Mouse (Mus musculus): ENCODE results near the gene Gm17545.
A peak's percentile ranks its signal among the peaks of the same experiment; 100 is the strongest.
"Not testable (repeated sequence)": the region's sequence is repeated elsewhere in the genome, so short reads cannot be mapped to it uniquely, and the experiment has no call there.

Gm17545 gene

DNA sequence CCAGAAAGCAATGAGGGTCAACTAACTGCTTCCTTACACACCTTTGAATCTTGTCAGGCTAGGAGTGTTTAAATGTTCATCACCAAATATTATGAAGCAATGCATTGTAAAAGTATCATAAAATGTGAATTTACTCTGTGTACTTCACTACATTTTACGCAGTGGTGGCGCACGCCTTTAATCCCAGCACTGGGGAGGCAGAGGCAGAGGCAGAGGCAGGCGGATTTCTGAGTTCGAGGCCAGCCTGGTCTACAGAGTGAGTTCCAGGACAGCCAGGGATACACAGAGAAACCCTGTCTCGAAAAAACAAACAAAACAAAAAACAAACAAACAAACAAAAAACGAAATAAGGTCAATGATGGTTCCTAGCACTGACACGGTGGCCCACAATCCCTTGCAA is at the start of gene Gm17545:
Gene Gm17545 (plus strand): TSS at position 301 of the 400 bp plus-strand sequence.
- not testable (repeated sequence) for DNase-seq (ENCODE audit: low read depth, low spot score)

DNA sequence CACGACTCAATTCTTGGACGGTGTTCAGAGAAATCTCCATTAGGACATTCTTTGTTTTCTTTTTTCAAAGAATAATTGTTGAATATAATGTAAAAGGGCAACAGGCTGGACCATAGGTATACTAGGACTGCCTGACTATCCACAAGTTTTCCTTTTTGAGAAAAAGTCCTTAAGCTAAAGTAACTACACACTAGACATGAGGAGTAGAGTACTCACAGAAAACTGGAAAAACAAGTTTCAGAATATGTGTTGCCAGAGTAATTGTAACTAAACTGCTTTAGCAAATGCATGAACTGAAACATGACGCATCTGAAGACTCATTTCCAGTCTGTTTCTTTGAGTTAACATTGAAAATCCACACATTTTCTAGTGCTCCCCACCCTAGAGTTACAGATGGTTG is 48.7 kb upstream of the Gm17545 start:
- no peak for DNase-seq (ENCODE audit: low read depth, low spot score)

DNA sequence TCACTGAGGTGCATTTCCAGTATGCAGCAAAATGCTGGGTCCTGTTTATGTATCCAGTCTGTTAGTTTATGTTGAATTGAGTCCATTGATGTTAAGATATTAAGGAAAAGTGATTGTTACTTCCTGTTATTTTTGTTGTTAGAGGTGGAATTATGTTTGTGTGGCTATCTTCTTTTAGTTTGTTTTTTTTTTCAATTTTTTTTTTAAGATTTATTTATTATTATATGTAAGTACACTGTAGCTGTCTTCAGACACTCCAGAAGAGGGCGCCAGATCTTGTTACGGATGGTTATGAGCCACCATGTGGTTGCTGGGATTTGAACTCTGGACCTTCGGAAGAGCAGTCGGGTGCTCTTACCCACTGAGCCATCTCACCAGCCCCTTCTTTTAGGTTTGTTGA is 46.5 kb upstream of the Gm17545 start:
- not testable (repeated sequence) for DNase-seq (ENCODE audit: low read depth, low spot score)

DNA sequence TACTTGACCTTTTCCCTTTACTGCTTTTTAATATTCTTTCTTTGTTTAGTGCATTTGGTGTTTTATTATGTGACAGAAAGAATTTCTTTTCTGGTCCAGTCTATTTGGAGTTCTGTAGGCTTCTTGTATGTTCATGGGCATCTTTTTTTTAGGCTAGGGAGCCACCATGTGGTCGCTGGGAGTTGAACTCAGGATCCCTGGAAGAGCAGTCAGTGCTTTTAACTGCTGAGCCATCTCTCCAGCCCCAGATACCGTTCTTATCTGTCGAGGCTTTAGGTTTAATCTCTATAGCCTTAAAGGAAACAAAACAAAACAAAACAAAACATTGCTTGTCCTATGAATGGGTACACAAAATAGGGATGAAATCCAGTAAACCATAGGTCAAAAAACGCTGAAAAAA is 45.7 kb upstream of the Gm17545 start:
- DNase-seq (ENCODE audit: low read depth, low spot score): not testable (repeated sequence)

DNA sequence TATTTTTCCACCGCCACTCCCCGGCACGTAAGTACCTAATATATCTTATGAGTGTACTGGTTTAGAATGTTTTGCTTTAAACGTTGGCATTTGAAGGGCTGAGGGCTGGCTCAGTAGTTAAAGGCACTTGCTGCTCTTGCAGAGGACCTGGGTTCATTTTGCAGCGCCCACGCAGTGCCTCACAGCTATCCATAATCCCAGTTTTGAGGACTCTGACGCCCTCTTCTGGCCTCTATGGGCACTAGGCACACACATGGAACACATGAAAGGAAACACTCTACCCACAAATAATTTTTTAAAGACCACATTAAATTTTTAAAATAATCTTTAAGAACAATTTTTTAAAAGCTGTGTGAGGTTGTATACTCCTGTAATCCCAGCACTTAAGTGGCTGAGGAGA is 44.6 kb upstream of the Gm17545 start:
- no peak for DNase-seq (ENCODE audit: low read depth, low spot score)

DNA sequence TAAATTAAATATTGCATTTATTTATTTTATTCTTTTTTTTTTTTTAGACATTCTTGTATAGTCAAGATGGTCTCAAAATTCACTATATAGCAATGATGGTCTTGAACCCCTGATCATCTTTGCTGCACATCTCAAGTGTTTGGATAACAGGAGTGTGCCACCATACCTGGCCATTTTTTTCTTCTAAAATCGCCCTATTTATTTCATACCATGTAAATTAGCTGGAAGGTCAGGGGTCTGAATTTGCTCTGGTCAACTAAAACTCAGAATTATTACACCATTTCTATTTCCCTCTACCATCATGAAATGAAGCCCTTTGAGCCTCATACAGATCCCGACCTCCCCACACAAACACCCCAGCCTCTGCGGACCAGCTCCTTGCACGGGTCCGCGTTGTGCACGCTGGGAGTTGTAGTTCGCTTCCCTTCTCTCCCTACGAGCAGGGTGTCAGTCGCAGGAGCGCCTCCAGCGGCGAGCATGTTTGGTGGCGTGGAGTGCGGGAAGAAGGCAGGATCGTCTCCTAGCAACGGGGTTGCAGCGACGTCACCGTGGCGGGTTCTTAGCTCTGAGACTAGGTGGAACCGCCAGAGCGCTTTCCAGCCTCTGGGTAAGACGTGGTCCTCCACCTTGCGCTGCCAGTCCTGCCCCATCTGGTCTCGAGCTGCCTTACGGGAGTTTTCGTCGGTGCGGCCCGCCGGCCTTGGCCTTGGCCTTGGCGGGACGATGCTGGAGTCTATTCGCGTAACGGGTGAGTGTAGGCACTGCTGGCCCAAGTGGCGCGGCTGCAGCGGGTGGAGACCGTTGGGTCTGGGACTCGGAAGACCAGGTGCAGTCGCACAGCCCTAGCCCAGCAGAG is 42.9 kb upstream of the Gm17545 start, which contains the start of gene 9530077C05Rik:
Gene 9530077C05Rik (plus strand): TSS at position 512 of the 856 bp plus-strand sequence.
- peak; percentile 96 for DNase-seq (ENCODE audit: low read depth, low spot score)

DNA sequence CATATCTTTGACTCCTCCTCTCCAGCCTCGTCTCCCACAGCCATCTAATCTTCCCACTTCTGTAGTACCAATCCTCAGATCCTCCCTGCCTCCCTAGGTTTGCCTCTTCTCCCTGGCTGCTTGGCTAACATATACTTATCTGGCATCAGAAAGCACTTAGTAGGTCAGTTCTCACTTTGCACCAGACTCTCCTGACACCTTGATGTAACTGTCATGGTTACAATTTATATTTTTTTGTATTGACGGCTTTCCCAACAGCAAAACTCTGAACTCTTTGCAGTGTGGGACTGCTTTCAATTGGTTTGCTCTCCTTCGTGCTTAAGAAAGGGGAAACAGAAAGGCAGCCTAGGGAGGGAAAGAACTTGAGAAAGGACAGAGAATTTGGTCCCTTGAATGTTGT is 37.9 kb upstream of the Gm17545 start:
- no peak for DNase-seq (ENCODE audit: low read depth, low spot score)

DNA sequence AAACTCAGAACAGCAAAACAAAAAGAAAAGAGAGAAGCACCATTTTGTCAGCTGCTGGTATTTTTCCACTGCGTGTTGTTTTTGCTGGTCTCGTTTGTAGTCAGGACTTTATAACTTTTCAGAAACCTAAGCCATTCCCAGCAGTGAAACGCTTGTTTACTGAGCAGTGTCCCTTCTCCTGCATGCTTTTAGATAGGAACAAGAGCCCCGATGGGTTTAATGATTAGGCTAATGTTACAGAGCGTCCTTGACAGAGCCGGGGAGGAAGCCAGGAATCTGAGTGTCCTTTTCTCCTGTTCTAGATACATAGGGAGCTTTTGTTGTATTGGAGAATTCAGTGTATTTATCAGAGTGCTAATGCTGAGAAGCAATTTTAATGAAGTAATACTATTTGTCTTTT is 36.5 kb upstream of the Gm17545 start:
- no peak for DNase-seq (ENCODE audit: low read depth, low spot score)

DNA sequence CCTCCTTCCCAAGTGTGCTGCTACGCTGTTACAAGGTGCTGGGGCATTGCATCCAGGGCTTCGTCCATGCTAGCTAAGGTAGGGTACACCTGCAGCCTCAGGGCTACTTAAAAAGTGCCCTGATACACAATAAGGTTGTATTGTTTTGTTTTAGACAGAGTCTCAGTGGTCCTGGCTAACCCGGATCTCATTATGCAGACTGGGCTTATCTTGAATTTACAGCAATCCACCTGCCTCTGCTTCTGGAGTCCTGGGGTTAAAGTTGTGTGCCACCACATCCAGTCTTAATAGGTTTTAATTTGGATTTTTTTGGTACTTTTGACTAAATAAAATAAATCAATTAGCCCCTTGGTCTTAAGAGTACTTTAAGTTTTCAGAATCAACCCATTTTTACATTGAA is 34.2 kb upstream of the Gm17545 start:
- no peak for DNase-seq (ENCODE audit: low read depth, low spot score)

DNA sequence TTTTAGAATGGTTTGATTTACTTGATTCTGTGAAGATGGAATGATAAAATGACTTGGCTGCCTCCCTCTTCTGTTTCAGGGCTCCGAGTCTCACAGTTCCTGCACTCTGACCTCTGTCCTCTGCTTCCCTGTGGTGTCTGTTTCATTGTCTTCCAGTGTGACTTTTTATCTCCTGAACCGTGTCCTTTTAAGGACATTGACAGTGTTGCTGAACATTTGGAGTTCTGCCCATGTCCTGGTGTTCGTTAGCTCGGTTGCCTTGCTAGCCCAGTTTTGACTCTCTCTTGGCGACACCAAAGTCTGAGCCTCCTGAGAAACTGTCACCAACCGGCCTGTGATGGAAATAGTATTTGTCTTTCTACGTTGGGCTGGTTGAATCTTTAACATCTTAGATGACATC is 33.6 kb upstream of the Gm17545 start:
- DNase-seq (ENCODE audit: low read depth, low spot score): no peak

DNA sequence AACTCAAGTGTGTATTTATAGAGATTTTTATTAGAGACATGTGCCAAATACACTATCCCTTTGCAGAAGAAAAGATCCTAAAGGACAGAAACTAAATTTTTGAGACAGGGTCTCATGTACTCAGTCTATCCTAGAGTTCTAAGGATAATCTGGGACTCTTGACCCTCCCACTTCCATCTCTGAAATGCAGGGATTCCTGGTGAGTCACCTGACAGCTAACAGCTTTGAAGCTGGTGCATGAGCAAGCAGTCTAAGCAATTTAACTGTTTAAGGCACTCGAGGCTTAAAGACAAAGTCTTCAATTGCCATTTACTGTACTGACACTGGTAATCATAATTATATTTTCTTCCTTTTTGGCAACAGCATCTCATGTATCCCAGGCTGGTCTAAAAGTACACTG is 31.5 kb upstream of the Gm17545 start:
- no peak for DNase-seq (ENCODE audit: low read depth, low spot score)

DNA sequence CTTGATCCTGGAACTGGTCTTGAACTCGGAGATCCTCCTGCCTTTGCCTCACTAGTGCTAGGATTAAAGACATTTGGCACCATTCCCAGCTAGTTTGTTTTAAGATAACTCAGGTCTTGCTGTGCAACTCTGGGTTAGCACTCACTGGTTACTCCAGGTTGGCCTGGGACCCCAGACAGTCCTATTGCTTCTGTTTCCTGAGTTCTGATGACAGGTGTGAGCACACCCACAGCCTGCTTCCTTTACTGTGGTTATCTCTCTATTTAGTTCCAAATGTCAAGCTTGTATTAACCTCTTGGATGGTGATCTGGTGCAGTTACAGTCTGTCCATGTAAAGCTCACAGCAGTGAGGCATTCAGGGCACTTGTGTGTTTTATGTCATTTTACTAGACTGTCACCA is 30.6 kb upstream of the Gm17545 start:
- DNase-seq (ENCODE audit: low read depth, low spot score): no peak

DNA sequence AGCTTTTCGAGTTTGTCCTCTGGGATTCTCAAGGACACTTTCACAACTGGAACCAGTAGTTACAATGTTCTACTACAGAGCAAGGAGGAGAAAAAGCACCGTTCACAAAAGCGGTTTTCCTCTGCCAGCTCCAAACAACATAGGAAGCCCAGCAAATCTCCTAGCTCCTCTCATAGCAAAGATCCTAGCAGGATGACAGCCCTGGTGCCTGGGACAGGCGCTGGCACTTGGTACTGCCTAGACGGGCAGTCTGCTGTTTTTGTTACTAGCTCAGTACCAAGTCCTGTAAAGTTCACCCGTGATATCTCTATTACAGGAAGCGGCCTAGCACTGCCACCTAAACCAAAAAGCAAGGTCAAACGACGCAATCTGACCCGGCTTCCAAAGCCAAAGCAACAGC is 29.9 kb upstream of the Gm17545 start:
- DNase-seq (ENCODE audit: low read depth, low spot score): no peak

DNA sequence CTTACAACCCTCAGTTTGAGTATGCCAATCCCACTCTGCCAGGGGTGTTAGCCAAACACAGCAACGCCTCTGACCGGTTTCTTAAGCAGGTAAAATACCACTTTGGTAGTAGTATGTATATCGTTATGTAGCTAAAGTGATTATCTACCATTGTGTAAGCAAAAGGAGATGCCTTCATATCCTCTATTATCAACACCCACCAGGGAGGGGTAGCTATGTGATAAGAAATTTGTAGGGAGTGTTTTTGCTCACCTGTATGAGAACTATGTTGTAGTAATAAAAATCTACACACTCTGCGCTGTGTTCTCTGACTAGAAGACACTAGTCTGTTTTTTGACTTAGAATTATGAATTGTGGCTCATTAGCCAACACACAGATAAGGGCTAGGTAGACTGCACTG is 29.4 kb upstream of the Gm17545 start:
- no peak for DNase-seq (ENCODE audit: low read depth, low spot score)

DNA sequence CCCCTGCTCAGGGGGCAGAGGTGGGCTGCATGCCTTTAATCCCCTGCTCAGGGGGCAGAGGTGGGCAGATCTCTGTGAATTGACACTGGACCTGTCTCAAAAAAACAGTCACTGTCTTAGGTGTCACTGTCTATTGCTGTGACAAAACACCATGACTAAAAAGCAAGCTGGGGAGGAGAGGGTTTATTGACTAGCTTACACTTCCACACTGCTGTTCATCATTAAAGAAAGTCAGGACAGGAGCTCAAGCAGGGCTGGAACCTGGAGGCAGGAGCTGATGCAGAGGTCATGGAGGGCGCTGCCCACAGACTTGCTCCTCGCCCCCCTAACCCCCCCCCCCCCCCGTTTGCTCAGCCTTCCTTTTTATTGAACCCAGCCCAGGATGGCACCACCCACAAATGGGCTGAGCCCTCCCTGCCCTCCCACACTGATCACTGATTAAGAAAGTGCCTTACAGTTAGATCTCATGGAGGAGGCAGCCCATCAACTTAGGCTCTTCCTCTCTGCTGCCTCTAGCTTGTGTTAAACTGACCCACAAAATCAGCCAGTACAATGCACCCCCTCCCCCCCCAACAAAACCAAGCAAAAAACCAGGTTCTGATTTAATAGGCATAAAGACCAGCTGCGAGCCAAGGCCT is 25.9 kb upstream of the Gm17545 start:
- DNase-seq (ENCODE audit: low read depth, low spot score): no peak

DNA sequence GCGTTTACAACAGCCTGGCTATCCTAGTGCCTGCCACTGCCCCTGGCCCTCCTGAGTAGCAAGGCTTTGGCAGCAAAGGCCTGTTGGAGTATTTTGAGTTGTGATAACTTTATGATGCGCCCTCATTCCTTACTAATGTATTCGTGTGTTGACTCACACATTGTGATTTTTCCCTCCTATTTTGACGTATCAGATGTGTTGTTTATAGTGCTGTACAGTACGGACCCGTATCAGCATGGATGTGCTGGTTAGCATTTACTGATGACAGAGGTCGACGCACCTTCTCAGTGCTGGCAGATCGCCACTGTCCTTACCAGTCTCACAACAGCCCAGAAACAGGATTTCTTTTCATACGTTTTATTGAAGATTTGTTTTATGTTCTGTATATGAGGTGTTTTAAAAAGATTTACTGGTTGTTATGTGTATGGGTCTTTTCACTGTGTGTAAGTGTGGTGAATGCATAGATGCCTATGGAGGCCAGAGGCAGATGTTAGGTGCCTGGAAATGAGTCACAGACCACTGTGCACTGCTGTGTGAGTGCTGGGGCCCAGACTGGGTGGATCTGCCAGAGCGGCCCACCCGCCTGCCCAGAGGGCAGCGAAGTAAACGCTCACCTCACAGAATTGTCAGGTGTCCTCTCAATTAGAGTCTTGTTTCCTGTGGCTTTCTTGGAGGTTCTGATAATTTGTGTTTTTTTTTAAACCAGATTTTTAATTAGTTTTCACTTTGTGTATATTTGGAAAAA is 25.3 kb upstream of the Gm17545 start:
- no peak for DNase-seq (ENCODE audit: low read depth, low spot score)

DNA sequence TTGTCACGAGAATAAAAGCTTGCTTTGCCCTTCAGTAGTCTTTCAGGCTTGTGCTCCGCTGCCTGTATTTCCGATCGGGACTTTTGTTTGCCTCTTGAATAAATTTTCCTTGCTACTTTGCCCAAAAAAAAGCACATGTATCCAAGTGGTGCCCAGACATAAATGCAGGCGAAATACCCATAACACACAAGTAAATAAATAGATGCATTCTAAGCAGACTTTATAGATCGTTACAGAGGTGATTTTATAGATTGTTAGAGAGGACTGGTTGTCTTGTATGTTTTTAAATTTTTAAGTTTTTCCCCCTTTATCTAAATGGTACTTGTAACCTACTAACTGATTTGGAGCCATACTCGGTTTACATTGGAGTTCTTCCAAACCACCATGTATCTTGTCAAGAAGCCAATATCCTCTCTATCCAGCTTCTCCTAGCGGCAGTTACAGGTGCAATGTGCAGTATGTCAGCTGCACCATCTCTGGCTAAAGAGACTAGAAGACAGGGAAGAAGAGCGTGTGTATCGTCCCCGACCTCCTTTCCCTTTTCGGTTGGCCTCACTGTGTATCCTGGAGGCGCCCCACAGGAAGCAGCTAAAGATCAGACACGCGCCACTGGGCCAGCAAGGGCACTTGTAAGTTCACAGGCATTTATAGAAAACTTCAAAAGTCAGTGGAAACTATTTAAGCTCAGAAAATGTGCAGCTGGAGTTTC is 24.4 kb upstream of the Gm17545 start:
- DNase-seq (ENCODE audit: low read depth, low spot score): no peak

DNA sequence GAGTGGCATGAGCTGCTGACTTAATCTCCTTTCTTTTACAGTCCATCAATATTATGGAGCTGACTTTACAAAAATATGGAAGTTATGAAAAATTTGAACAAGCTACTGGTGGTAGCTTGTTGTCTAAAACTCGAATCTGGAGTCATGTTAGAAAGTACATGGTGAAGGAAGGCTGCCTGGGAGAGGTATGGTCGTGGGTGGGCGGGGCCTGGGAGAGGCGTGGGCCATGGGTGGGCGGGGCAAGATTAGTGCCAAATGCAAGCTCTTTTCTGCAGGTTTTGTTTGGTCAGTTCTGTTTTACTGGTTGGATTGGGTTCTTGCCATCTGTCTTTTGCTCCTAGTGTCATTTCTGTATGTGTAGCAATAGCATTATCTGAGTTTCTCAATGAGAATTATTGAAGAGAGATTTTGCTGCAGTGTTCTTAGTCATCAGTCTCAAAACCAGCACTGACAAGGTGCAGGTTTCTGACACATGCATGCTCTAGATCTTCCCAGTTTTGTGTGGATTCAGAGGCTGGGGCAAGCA is 23.7 kb upstream of the Gm17545 start:
- no peak for DNase-seq (ENCODE audit: low read depth, low spot score)

DNA sequence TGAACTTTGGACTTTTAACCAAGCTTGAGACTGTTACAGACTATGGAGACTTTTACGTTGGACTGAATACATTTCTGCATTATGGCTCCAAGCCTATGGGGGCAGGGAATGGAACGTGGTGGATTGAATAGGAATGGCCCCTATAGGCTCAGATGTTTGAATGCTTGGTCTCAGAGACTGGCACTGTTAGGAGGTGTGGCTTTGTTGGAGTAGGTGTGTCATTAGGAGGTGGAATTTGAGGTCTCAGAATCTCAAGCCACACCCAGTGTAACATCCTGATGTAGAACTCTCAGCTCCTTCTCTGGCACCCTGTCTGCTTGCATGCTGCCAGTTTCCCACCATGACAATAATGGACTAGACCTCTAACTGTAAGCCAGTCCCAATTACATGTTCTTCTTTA is 20.9 kb upstream of the Gm17545 start:
- DNase-seq (ENCODE audit: low read depth, low spot score): no peak

DNA sequence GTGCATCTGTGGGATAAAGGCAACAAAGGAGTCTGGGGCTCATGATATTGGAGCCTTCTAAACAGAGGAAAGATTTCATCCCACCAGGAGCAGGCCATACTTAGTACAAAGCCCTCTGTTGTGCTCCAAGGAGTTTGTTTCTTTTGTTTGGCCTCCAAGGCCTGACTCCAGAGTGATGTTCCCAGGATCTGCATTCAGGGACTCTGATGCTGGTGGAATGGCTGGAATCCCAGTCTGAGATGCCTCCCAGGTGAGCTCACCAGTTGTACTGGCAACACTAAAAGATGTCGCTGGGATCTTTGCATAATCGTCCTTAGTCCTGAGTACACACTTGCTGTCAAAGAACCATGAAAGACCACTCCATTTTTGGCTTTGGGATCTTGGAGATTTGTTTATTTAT is 20.0 kb upstream of the Gm17545 start:
- DNase-seq (ENCODE audit: low read depth, low spot score): no peak

DNA sequence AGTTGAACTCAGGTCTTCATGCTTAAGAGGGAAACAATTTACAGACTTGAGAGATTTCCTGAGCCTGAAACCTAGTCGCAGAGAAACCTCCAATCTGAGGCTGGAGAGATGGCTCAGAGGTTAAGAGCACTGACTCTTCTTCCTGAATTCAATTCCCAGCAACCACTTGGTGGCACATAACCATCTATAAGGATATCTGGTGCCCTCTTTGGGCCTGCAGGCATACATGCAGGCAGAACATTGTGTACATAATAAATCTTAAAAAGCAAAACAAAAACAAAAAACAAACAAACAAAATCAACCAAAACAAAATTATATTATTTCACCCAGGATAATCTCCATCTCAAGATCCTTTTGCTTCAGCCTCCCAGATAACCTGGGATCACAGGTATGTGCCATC is 15.3 kb upstream of the Gm17545 start:
- DNase-seq (ENCODE audit: low read depth, low spot score): no peak

DNA sequence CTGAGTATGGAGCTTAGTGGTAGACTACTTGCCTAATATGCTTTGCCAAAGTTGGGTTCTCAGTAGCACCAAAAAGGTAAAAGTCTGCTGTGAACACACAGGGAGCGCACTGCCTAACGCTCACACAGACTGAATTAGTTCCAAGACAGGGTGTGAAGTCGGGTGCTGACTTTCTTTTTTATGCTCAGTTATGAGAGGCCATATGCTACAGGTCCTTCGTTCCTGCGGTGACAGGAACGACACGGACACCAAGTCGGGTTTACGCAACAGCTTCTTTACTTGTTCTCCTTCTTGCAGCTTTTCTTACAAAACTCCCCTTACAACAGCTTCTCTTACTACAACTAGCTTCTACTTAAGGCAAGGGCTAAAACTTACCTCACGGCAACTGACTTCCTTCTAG is 10.9 kb upstream of the Gm17545 start:
- no peak for DNase-seq (ENCODE audit: low read depth, low spot score)

All from embryo, embryonic 11.5 days (tissue).